Mouse (Mus musculus) left cerebral cortex, adult 11 months (tissue): ENCODE data around the gene Mapk10.
"Not testable (repeated sequence)": the region's sequence is repeated elsewhere in the genome, so short reads cannot be mapped to it uniquely, and the experiment has no call there.

Source experiments
- DNase-seq: peaks from one replicate; pipeline ENCODE4 v3.0.0; 2022; ENCODE audit warnings: low spot score

The Mapk10 gene

GRCm38 (mm10) chr5:102964396-102964795 lies 246.7 kb downstream of the Mapk10 start:
- DNase-seq, result no peak

GRCm38 (mm10) chr5:102953414-102953813 lies 257.7 kb downstream of the Mapk10 start:
- no peak for DNase-seq

GRCm38 (mm10) chr5:102952918-102953317 lies 258.2 kb downstream of the Mapk10 start:
- DNase-seq, result no peak

GRCm38 (mm10) chr5:102947061-102947711 lies 263.9 kb downstream of the Mapk10 start:
- no peak for DNase-seq

- DNase-seq, result peak; percentile 12
These were observed 264.5 kb downstream of the Mapk10 start for GRCm38 (mm10) chr5:102946625-102947024.

- DNase-seq, result not testable (repeated sequence)
These were observed 267.1 kb downstream of the Mapk10 start for GRCm38 (mm10) chr5:102943864-102944630.

GRCm38 (mm10) chr5:102930161-102930560 lies 281.0 kb downstream of the Mapk10 start:
- no peak for DNase-seq

GRCm38 (mm10) chr5:102926786-102927185 lies 284.3 kb downstream of the Mapk10 start:
- DNase-seq, result no peak

GRCm38 (mm10) chr5:102920199-102920598 lies 290.9 kb downstream of the Mapk10 start:
- no peak for DNase-seq

GRCm38 (mm10) chr5:102905441-102906211 lies 305.5 kb downstream of the Mapk10 start:
- DNase-seq, result no peak

GRCm38 (mm10) chr5:102904066-102904465 lies 307.1 kb downstream of the Mapk10 start:
- DNase-seq, result no peak

GRCm38 (mm10) chr5:102903487-102903886 lies 307.6 kb downstream of the Mapk10 start:
- DNase-seq, result no peak

- no peak for DNase-seq
These were observed 310.0 kb downstream of the Mapk10 start for GRCm38 (mm10) chr5:102901176-102901575.

GRCm38 (mm10) chr5:102899680-102900215 lies 311.4 kb downstream of the Mapk10 start:
- no peak for DNase-seq

GRCm38 (mm10) chr5:102898301-102898700 lies 312.8 kb downstream of the Mapk10 start:
- no peak for DNase-seq

- DNase-seq, result no peak
These were observed 318.9 kb downstream of the Mapk10 start for GRCm38 (mm10) chr5:102892226-102892625.

GRCm38 (mm10) chr5:102889163-102889488 lies 322.0 kb downstream of the Mapk10 start:
- DNase-seq, result no peak

GRCm38 (mm10) chr5:102888482-102889162 lies 322.5 kb downstream of the Mapk10 start:
- no peak for DNase-seq

- no peak for DNase-seq
These were observed 335.5 kb downstream of the Mapk10 start for GRCm38 (mm10) chr5:102875628-102876027.

- DNase-seq, result peak; percentile 77
These were observed 336.4 kb downstream of the Mapk10 start for GRCm38 (mm10) chr5:102874605-102875298.

GRCm38 (mm10) chr5:102872996-102873395 lies 338.1 kb downstream of the Mapk10 start:
- not testable (repeated sequence) for DNase-seq
